Mouse (Mus musculus) thymus, adult 2 months (tissue): ENCODE data around the gene Ptprq. TPM values are rescaled to one million over a fixed set of nuclear protein-coding genes. Genes with fewer than 3 reads are reported as not detected.

Source experiments
- DNase-seq: peaks from one replicate; pipeline ENCODE4 v3.0.0; 2021
- H3K27ac ChIP-seq: fragments of 200-500 bp; 2 replicates; pipeline ENCODE4 v1.5.1; 2012; ENCODE audit warnings: low read length, control low read depth; ENCODE audit not compliant: control insufficient read depth, insufficient read depth
- H3K27me3 ChIP-seq: fragments of 200-500 bp; 2 replicates; pipeline ENCODE4 v1.6.1; 2012; ENCODE audit warnings: mild to moderate bottlenecking, low read length, moderate library complexity, mixed read lengths; ENCODE audit not compliant: control insufficient read depth, insufficient read depth
- H3K36me3 ChIP-seq: fragments of 200-500 bp; 2 replicates; pipeline ENCODE4 v1.6.1; 2012; ENCODE audit warnings: mild to moderate bottlenecking, low read length, moderate library complexity; ENCODE audit not compliant: control insufficient read depth, insufficient read depth
- H3K4me1 ChIP-seq: fragments of 200-500 bp; replicated peaks from 2 replicates; pipeline ENCODE4 v1.6.1; 2012; ENCODE audit warnings: low read length; ENCODE audit not compliant: control insufficient read depth, insufficient read depth
- H3K4me3 ChIP-seq: fragments of 200-500 bp; 2 replicates; pipeline ENCODE4 v1.5.1; 2012; ENCODE audit warnings: mild to moderate bottlenecking, low read length, control low read depth, moderate library complexity; ENCODE audit not compliant: control insufficient read depth, insufficient read depth
- CTCF ChIP-seq: fragments of 200-500 bp; IDR thresholded peaks from 2 replicates; pipeline ENCODE4 v1.5.1; 2012; ENCODE audit warnings: mild to moderate bottlenecking, control low read depth, low read length, moderate library complexity, borderline replicate concordance; ENCODE audit not compliant: control insufficient read depth, poor library complexity, insufficient read depth; ENCODE audit errors: extremely low read depth
- POLR2A ChIP-seq: fragments of 200-500 bp; IDR thresholded peaks from 2 replicates; pipeline ENCODE4 v1.6.1; 2012; ENCODE audit warnings: mild to moderate bottlenecking, low read length, control low read depth, moderate library complexity; ENCODE audit not compliant: control insufficient read depth, poor library complexity, insufficient read depth; ENCODE audit errors: extremely low read depth
- WGBS: fragments of 180-500 bp; shearing (Covaris S2); methylation state at CpG from one replicate; pipeline ENCODE4 v1.1.7; 2018; 5-methylcytosine and 5-hydroxymethylcytosine counted together
- polyA plus RNA-seq: library from polyadenylated mRNA; depleted of rRNA; stranded (reverse); fragments of >200 nt; gene quantifications from 2 replicates; pipeline ENCODE4 v1.2.3, GENCODE M21; 2012; rRNA removed

Gene Ptprq
- 0.94 and 1.2 TPM in 2 replicates for polyA plus RNA-seq

DNA sequence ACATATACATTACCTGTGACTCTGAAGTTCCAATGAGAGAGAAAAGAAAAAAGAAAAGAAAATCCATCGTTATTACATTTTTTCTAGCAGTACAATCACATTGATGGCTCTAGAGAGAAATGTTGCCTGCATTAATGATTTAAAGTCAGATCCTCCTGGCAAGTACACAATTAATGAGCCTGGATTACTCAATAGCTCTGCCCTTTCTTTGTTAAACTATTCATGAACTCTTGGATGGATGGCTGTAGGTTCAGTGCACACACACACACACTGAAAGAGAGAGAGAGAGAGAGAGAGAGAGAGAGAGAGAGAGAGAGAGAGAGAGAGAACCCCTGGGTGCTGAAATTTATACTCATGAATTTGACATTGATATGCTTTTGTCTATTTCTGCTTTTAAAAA is at the start of gene Ptprq:
Ptprq (minus strand) TSS at position 246 of the 400 bp plus-strand sequence.
- Histone ChIP-seq H3K4me1 (no peaks in the 10 kb centered on the region), H3K4me3 (no peak within 1 kb of the TSS), H3K27ac (no peak within 1 kb of the TSS), H3K36me3 (no peaks in the 10 kb centered on the region), H3K27me3 (no peaks in the 10 kb centered on the region)
- TF ChIP-seq CTCF (no peak), POLR2A (no peak)
- DNase-seq, result no peak
- 87% methylated on average over 1 of the region's 1 CpGs for WGBS

GRCm38 (mm10) chr10:107759624-107760023 is 39.8 kb upstream of the Ptprq start:
- Histone ChIP-seq H3K4me1 (no peaks in the 10 kb centered on the region), H3K36me3 (no peaks in the 10 kb centered on the region), H3K27me3 (no peaks in the 10 kb centered on the region), H3K27ac (no peak overlapping the region), H3K4me3 (no peak overlapping the region)
- no peak for DNase-seq
- no peak for TF ChIP-seq POLR2A
- no peak for TF ChIP-seq CTCF
- WGBS, result 78% methylated on average over 1 of the region's 1 CpGs

DNA sequence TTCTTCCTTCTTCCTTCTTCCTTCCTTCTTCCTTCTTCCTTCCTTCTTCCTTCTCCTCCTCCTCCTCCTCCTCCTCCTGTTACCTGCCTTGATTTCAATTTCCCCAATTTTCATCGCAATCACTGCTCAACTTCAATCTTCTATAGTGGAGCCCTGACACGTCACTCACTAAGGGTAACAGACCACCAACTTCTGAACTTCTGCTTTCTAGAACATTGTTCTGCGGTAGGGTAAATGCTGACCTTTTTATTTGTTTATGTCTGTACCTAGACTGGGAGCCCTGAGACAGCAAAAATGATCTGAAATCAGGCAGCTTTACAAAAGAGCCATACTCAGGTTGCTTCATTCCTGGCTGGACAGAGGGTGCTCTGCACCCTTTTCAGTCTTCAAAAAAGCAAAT is 33.6 kb upstream of the Ptprq start:
- 23% methylated on average over 3 of the region's 3 CpGs for WGBS
- DNase-seq, result no peak
- no peaks in the 10 kb centered on the region for H3K4me1 ChIP-seq
- H3K27me3 ChIP-seq, result no peaks in the 10 kb centered on the region
- H3K4me3 ChIP-seq, result no peak overlapping the region
- TF ChIP-seq POLR2A (no peak), CTCF (no peak)
- no peak overlapping the region for H3K27ac ChIP-seq
- no peaks in the 10 kb centered on the region for H3K36me3 ChIP-seq

DNA sequence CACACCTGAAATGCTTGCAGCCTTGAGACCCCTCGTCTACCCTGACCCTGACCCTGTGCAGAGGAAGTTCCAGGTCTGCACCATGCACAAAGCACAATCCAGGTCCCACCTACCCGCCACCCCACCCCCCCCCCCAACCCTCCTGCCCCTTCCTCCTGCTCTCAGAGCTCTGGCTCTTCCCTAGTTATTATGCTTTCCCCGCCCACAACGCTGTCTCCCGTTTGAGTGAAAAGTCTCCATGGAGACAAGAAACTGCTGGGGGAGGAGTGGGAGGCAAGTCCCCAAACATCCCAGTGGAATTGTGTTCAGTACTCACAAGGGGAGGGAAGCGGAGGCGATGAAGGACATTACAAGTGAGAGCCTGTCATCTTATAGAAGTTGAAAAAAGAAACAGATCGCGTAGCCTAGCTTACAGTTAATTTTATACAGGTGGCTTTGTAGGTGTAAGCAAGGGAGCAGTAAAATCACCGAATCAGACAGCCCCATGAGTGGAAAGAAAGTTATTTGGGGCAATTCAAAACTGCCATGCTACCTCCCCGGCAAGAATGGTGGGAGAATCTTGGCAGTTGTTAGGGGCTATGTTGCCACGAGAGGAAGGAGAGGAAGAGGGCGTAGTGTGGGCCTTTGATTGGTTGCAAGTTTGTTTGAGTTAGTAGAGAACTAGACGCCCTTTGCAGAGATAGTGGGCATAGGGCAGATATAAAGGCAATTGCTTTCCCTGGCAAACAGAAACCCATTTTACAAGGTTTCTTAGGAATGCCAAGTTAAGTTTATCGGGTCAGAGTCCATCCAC is 32.7 kb upstream of the Ptprq start:
- no peak for DNase-seq

GRCm38 (mm10) chr10:107751944-107752343 is 32.1 kb upstream of the Ptprq start:
- TF ChIP-seq POLR2A, result no peak
- no peak for TF ChIP-seq CTCF
- Histone ChIP-seq H3K4me1 (no peaks in the 10 kb centered on the region), H3K27me3 (no peaks in the 10 kb centered on the region), H3K27ac (no peak overlapping the region), H3K36me3 (no peaks in the 10 kb centered on the region), H3K4me3 (no peak overlapping the region)
- WGBS, result 31% methylated on average over 6 of the region's 6 CpGs
- DNase-seq, result no peak

More for the DNA sequence above, 32.7 kb upstream of the Ptprq start:
- Histone ChIP-seq H3K27me3 (no peaks in the 10 kb centered on the region), H3K36me3 (no peaks in the 10 kb centered on the region), H3K27ac (no peak overlapping the region), H3K4me1 (no peaks in the 10 kb centered on the region), H3K4me3 (no peak overlapping the region)
- TF ChIP-seq POLR2A (no peak), CTCF (no peak)
- 45% methylated on average over 15 of the region's 15 CpGs for WGBS

DNA sequence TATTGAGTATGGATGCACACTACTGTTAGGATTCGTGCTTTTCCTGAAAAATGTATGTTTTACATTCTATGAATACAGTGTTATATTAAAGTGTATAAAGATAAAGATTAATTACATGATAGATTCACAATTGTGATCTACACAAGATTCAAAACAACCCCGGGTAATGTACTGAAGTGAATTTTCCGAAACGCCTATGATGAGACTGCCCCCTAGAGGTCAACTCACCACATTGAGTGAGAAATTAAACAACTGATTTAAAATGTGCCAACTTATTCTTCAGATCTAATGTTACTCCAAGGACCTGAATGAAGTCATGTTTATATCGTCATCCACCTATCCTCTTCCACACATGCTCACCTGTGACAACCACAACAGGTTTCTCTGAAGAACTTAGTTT is 27.7 kb upstream of the Ptprq start:
- no peak for DNase-seq
- Histone ChIP-seq H3K36me3 (no peaks in the 10 kb centered on the region), H3K27me3 (no peaks in the 10 kb centered on the region), H3K4me1 (no peaks in the 10 kb centered on the region), H3K27ac (no peak overlapping the region), H3K4me3 (no peak overlapping the region)
- 22% methylated on average over 5 of the region's 5 CpGs for WGBS
- TF ChIP-seq POLR2A (no peak), CTCF (no peak)

GRCm38 (mm10) chr10:107746717-107747116 is 26.9 kb upstream of the Ptprq start:
- H3K27me3 ChIP-seq, result no peaks in the 10 kb centered on the region
- TF ChIP-seq CTCF (no peak), POLR2A (no peak)
- DNase-seq, result no peak
- no peak overlapping the region for H3K4me3 ChIP-seq
- 39% methylated on average over 9 of the region's 9 CpGs for WGBS
- no peaks in the 10 kb centered on the region for H3K36me3 ChIP-seq
- no peaks in the 10 kb centered on the region for H3K4me1 ChIP-seq
- no peak overlapping the region for H3K27ac ChIP-seq

DNA sequence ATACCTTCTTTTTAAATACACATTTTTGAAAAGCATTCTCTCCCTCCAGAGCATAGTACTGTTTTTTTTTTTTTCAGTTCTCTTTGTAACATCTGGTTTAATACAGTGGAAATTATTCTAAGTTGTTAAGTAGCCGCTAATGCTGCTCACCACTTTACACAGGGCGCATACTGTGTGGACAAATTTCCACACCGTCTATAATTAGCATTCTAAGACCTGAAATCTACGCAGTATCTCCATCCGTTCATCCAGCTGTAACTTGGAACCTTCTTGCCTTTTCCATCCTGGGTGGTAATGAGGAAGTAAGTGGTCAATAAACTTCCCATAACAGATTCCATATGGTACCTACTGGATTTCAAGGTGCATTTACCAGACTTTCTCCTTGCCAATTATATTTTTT is 20.0 kb upstream of the Ptprq start:
- DNase-seq, result no peak
- Histone ChIP-seq H3K27me3 (no peaks in the 10 kb centered on the region), H3K27ac (no peak overlapping the region), H3K4me1 (no peaks in the 10 kb centered on the region), H3K4me3 (no peak overlapping the region), H3K36me3 (no peaks in the 10 kb centered on the region)
- no peak for TF ChIP-seq CTCF
- TF ChIP-seq POLR2A, result no peak
- WGBS, result 91% methylated on average over 5 of the region's 5 CpGs
